Mouse (Mus musculus): ENCODE measurements around the gene Myadm. TPM values are rescaled to one million over a fixed set of nuclear protein-coding genes. Genes with fewer than 3 reads are reported as not detected.
"Not testable (repeated sequence)": the region's sequence is repeated elsewhere in the genome, so short reads cannot be mapped to it uniquely, and the experiment has no call there.

Myadm gene
- polyA plus RNA-seq, 1 experiment from 2014 or later, result 76.4 TPM

GRCm38 (mm10) chr7:3290257-3291033 lies 1.6 kb downstream of the Myadm start:
- POLR2A ChIA-PET, result interaction anchor here (0.5 kb wide), 1 partner anchor 120 kb away, joined by 3 read pairs; no protein-coding TSS in a partner anchor
- ATAC-seq (peak; percentile 58), DNase-seq (ENCODE audit: low read depth, low spot score) (peak; percentile 79)
- CTCF ChIA-PET, result interaction anchor here (0.7 to 1.0 kb wide), 2 partner anchors 10 to 11 kb away, joined by 3 read pairs; no protein-coding TSS in a partner anchor
- in situ Hi-C loops (cut with MboI; ENCODE audit: low pct_unique_long_range_greater_than_20kb), result loop anchor here (10.0 to 25.0 kb wide), 2 partner anchors 404 to 1147 kb away; partner anchors contain the start of genes Mboat7, Rdh13 and Tsen34
- TF ChIP-seq CTCF (IDR thresholded peaks at IDR 0.05), result no peak
- no peaks in the 10 kb centered on the region for H3K27me3 ChIP-seq

DNA sequence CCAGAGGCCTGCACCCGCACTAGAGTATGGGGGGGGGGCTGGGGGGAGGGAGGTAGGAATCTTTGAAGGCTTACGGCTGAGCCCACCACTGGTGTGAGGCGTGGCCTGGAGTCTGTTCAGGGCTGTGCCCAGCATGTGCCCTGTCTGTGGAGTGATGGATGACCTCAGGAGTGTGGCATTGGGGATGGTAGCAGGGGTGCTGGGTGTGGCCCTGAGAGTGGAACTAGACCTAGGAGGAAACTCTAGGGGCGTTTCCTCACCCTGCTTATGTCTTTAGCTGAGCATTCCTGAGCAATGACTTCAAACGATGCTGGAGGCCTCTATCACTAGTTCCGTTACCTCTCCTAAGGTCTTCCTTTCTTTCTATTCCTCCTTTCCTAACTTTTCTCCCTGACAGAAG lies 2.3 kb downstream of the Myadm start:
- peak; percentile 57 for ATAC-seq
- in situ Hi-C loops (cut with MboI; ENCODE audit: low pct_unique_long_range_greater_than_20kb), result loop anchor here (10.0 to 25.0 kb wide), 2 partner anchors 404 to 1146 kb away; partner anchors contain the start of genes Mboat7, Rdh13 and Tsen34
- ChIA-PET POLR2A (no interaction called here), CTCF (interaction anchor here (1.0 kb wide), 1 partner anchor 11 kb away, joined by 3 read pairs; no protein-coding TSS in a partner anchor)
- H3K27me3 ChIP-seq, result no peaks in the 10 kb centered on the region
- no peak for DNase-seq (ENCODE audit: low read depth, low spot score)
- TF ChIP-seq CTCF (IDR thresholded peaks at IDR 0.05), result no peak

DNA sequence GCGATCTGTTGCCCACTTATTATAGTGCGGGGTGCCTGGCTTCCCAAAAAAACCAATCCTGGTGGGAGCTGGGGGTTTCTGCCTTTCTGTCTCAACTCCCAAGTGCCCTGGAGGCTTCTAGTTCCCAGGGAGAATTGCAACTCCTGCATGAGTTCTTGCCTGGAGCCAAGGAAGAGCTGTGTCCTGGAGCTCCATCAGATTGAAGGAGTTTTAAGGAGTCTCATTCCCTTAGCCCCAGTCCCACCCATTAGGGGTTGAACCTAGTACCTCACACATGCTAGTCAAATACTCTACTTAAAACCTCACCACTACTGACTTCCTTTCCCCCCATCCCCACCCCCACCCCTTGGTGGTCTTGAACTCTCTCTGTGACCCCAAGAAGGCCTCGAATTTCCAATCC lies 2.9 kb downstream of the Myadm start:
- ATAC-seq (no peak), DNase-seq (ENCODE audit: low read depth, low spot score) (no peak)
- CTCF ChIA-PET, result no interaction called here
- H3K27me3 ChIP-seq, result no peaks in the 10 kb centered on the region
- no peak for TF ChIP-seq CTCF (IDR thresholded peaks at IDR 0.05)
- POLR2A ChIA-PET, result no interaction called here
- in situ Hi-C loops (cut with MboI; ENCODE audit: low pct_unique_long_range_greater_than_20kb), result loop anchor here (10.0 to 25.0 kb wide), 2 partner anchors 403 to 1146 kb away; partner anchors contain the start of genes Mboat7, Rdh13 and Tsen34

- ATAC-seq; DNase-seq (ENCODE audit: low read depth, low spot score); H3K27me3 ChIP-seq; CTCF ChIA-PET; POLR2A ChIA-PET: not testable (repeated sequence)
- in situ Hi-C loops (cut with MboI; ENCODE audit: low pct_unique_long_range_greater_than_20kb), result loop anchor here (10.0 to 25.0 kb wide), 2 partner anchors 403 to 1145 kb away; partner anchors contain the start of genes Mboat7, Rdh13 and Tsen34
Observed at GRCm38 (mm10) chr7:3292271-3292670, 3.4 kb downstream of the Myadm start.

GRCm38 (mm10) chr7:3292791-3293190 lies 3.9 kb downstream of the Myadm start:
- in situ Hi-C loops (cut with MboI; ENCODE audit: low pct_unique_long_range_greater_than_20kb), result loop anchor here (10.0 to 25.0 kb wide), 2 partner anchors 402 to 1145 kb away; partner anchors contain the start of genes Mboat7, Rdh13 and Tsen34
- no peak for TF ChIP-seq CTCF (IDR thresholded peaks at IDR 0.05)
- ChIA-PET CTCF (no interaction called here), POLR2A (no interaction called here)
- DNase-seq (ENCODE audit: low read depth, low spot score) (no peak), ATAC-seq (peak; percentile 78)
- no peaks in the 10 kb centered on the region for H3K27me3 ChIP-seq

- TF ChIP-seq CTCF (IDR thresholded peaks at IDR 0.05), result no peak
- ChIA-PET CTCF (no interaction called here), POLR2A (no interaction called here)
- in situ Hi-C loops (cut with MboI; ENCODE audit: low pct_unique_long_range_greater_than_20kb), result loop anchor here (10.0 to 25.0 kb wide), 2 partner anchors 400 to 1143 kb away; partner anchors contain the start of genes Mboat7, Rdh13 and Tsen34
- no peaks in the 10 kb centered on the region for H3K27me3 ChIP-seq
- ATAC-seq, result no peak
- DNase-seq (ENCODE audit: low read depth, low spot score), result no peak
Observed at GRCm38 (mm10) chr7:3294794-3295193, 5.9 kb downstream of the Myadm start.

DNA sequence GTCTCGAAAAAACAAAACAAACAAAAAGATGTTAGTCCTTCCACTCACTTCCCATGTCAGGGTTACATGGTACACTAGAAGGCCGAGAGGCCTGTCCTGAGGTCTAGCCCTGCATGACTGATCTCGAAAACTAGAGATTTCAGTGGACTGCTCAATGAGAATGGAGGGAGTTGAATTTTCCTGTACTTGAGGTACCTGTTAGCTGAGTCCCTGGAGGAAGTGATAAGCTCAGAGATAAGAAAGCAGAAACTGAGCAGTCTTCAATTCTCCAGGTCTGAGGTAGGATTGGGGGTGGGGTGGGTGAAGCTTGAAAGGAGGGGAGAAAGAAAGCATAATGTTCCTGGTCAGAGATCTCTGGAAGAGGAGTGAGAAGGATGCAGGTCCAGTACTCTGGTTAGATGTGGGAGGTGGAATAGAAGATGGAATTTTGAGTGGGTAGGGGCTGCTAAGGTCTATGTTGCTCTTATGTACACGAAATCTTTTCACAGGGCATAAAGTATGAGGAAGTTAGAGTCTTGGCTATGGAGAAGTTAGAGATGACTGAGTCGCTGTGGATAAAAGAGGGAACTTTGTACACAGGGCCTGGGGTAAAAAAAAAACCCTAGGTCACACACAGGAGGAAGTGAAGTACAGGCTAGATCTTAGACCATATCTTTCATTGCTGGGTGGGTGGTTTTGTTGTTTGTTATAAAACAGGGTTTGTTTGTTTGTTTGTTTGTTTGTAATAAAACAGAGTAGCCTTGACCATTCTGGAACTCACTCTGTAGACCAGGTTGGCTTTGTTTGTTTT lies 6.6 kb downstream of the Myadm start:
- H3K27me3 ChIP-seq, result no peaks in the 10 kb centered on the region
- ATAC-seq, result no peak
- in situ Hi-C loops (cut with MboI; ENCODE audit: low pct_unique_long_range_greater_than_20kb), result loop anchor here (10.0 to 25.0 kb wide), 2 partner anchors 399 to 1142 kb away; partner anchors contain the start of genes Mboat7, Rdh13 and Tsen34
- POLR2A ChIA-PET, result no interaction called here
- TF ChIP-seq CTCF (IDR thresholded peaks at IDR 0.05), result no peak
- CTCF ChIA-PET, result no interaction called here
- DNase-seq (ENCODE audit: low read depth, low spot score), result no peak

GRCm38 (mm10) chr7:3296711-3297110 lies 7.8 kb downstream of the Myadm start:
- CTCF ChIA-PET, result no interaction called here
- in situ Hi-C loops (cut with MboI; ENCODE audit: low pct_unique_long_range_greater_than_20kb), result loop anchor here (10.0 to 25.0 kb wide), 2 partner anchors 398 to 1141 kb away; partner anchors contain the start of genes Mboat7, Rdh13 and Tsen34
- no peak for TF ChIP-seq CTCF (IDR thresholded peaks at IDR 0.05)
- POLR2A ChIA-PET, result no interaction called here
- no peaks in the 10 kb centered on the region for H3K27me3 ChIP-seq
- DNase-seq (ENCODE audit: low read depth, low spot score), result no peak
- no peak for ATAC-seq

- in situ Hi-C loops (cut with MboI; ENCODE audit: low pct_unique_long_range_greater_than_20kb), result loop anchor here (10.0 to 25.0 kb wide), 2 partner anchors 395 to 1137 kb away; partner anchors contain the start of genes Mboat7, Rdh13 and Tsen34
- DNase-seq (ENCODE audit: low read depth, low spot score), result no peak
- peak; percentile 52 for TF ChIP-seq CTCF (IDR thresholded peaks at IDR 0.05)
Observed at GRCm38 (mm10) chr7:3299941-3300617, 11.2 kb downstream of the Myadm start.

More at GRCm38 (mm10) chr7:3299941-3300617, 11.2 kb downstream of the Myadm start:
- no peaks in the 10 kb centered on the region for H3K27me3 ChIP-seq
- no peak for ATAC-seq
- CTCF ChIA-PET, result interaction anchor here (0.7 to 1.7 kb wide), 6 partner anchors 10 to 78 kb away, joined by 3 to 5 read pairs (median 3); no protein-coding TSS in a partner anchor
- POLR2A ChIA-PET, result no interaction called here
